Mouse (Mus musculus) forebrain, embryonic 11.5 days (tissue): ENCODE measurements around the gene Doc2a. TPM values are rescaled to one million over a fixed set of nuclear protein-coding genes. Genes with fewer than 3 reads are reported as not detected.

Experiments used
- ATAC-seq: fragments of 200-750 bp; cut with Nextera tagmentation; replicated peaks from 2 replicates; pipeline ENCODE4 v1.8.0; 2017; ENCODE audit warnings: moderate TSS enrichment; ENCODE audit not compliant: low FRiP score
- DNase-seq: peaks from one replicate; pipeline ENCODE4 v3.0.0-alpha.2; 2017; ENCODE audit warnings: low spot score
- H3K27ac ChIP-seq: fragments of 300-500 bp; sonication (generic); 2 replicates; pipeline ENCODE4 v1.5.1; 2014; ENCODE audit warnings: low read depth, low read length
- H3K27me3 ChIP-seq: fragments of 300-500 bp; sonication (generic); 2 replicates; pipeline ENCODE4 v1.6.1; 2014; ENCODE audit warnings: mild to moderate bottlenecking, low read length, mixed read lengths; ENCODE audit not compliant: control insufficient read depth, insufficient read depth
- H3K36me3 ChIP-seq: fragments of 300-500 bp; sonication (generic); 2 replicates; pipeline ENCODE4 v1.6.1; 2014; ENCODE audit warnings: mild to moderate bottlenecking, low read length, moderate library complexity, mixed read lengths; ENCODE audit not compliant: control insufficient read depth, insufficient read depth
- H3K4me1 ChIP-seq: fragments of 300-500 bp; sonication (generic); replicated peaks from 2 replicates; pipeline ENCODE4 v1.6.1; 2014; ENCODE audit warnings: low read length, mixed read lengths; ENCODE audit not compliant: control insufficient read depth, insufficient read depth
- H3K4me2 ChIP-seq: fragments of 300-500 bp; sonication (generic); 2 replicates; pipeline ENCODE4 v1.6.1; 2014; ENCODE audit warnings: low read depth, mild to moderate bottlenecking, low read length, moderate library complexity, mixed read lengths; ENCODE audit not compliant: severe bottlenecking
- H3K4me3 ChIP-seq: fragments of 300-500 bp; sonication (generic); 2 replicates; pipeline ENCODE4 v1.5.1; 2014; ENCODE audit warnings: low read depth, low read length
- H3K9ac ChIP-seq: fragments of 300-500 bp; sonication (generic); 2 replicates; pipeline ENCODE4 v1.6.1; 2014; ENCODE audit warnings: low read length
- H3K9me3 ChIP-seq: fragments of 300-500 bp; sonication (generic); 2 replicates; pipeline ENCODE4 v1.6.1; 2016; ENCODE audit warnings: low read length, mixed read lengths; ENCODE audit not compliant: control insufficient read depth
- WGBS: fragments of 180-500 bp; shearing (Covaris S2); extraction: QIAGEN DNeasy Blood & Tissue Kit; methylation state at CpG from one replicate; pipeline ENCODE4 v1.1.7; 2014; 5-methylcytosine and 5-hydroxymethylcytosine counted together
- polyA plus RNA-seq: library from polyadenylated mRNA; unstranded; fragments of >200 nt; fragmentation: Nextera tagmentation; extraction: Ambion mirVana; gene quantifications from 2 replicates; pipeline ENCODE4 v1.2.1, GENCODE M21; 2014

The Doc2a gene
- 9.3 and 11.2 TPM in 2 replicates for polyA plus RNA-seq

DNA sequence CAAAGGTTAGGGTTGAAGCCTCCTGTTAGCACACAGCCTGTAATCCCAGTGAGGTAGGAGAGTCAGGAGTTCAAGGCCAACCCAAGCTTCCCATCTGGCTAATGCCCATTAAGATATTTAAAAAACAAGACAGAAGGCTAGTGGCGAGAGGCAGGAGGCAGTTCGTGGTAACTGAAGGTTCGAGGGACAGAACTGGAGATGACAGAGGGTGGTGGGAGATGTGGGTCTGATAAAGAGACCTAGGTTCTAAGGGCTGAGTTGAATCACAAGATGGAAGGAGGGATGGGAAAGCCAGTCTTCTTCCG, at the start of gene Doc2a:
Doc2a (plus strand) TSS at position 301 of the 305 bp plus-strand sequence.
- 32% methylated on average over 4 of the region's 4 CpGs for WGBS
- H3K4me1 ChIP-seq, result peaks cover 12% of the 10 kb centered on the region
- H3K27ac ChIP-seq, result no peak within 1 kb of the TSS
- ATAC-seq (no peak), DNase-seq (peak; percentile 51)
- H3K9ac ChIP-seq, result peak within 1 kb of the TSS; percentile 80
- peak within 1 kb of the TSS; percentile 100 for H3K4me2 ChIP-seq
- H3K27me3 ChIP-seq, result peaks cover 7% of the 10 kb centered on the region; the same call in 1 of the 2 replicates
- H3K4me3 ChIP-seq, result peak within 1 kb of the TSS; percentile 62
- no peaks in the 10 kb centered on the region for H3K9me3 ChIP-seq
- H3K36me3 ChIP-seq, result no peaks in the 10 kb centered on the region

DNA sequence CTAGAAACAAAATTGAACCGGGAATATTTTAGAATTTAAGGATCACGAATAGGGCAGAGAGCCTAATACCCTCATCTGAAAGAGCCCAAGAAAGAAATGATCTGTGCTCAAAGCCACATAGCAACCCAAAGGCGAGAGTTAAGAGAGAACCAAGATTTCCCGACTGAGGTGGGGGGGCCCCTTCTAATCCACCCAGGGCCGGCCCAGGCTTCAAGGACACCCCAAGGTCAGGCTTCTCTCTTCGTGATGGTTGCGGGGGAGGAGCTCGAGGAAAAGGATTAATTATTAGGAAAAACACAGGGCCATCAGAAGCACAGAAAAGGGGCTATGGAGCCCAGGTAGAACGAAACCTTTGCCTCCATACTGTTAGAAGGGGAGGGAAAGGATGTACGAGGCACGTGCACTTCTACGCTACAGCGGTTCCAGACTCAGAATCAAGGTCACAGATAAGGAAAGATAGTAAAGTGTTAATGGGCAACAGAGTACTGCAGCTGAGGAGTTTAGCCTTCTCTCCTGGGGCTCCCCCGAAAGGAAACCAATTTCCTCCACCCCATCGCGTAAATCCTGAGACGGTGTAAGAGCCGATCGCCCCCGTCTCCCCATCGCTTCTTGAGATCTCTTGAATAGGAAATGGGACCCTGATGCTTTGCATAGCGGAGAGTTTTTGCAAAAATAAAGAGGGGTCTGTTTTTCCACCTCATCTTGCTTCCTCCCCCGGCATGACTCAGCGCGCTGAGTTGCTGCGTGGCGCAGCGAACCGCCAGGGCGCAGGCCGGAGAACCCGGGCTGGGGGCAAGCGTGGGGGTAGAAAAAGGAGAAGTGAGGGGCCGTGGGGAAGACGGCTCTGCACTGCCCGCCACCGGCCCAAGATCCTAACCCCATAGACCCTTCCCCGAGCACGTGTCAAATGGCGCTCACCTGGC, 48.8 kb upstream of the Doc2a start:
- DNase-seq, result no peak
- WGBS, result under 1% methylated on average over 40 of the region's 40 CpGs

DNA sequence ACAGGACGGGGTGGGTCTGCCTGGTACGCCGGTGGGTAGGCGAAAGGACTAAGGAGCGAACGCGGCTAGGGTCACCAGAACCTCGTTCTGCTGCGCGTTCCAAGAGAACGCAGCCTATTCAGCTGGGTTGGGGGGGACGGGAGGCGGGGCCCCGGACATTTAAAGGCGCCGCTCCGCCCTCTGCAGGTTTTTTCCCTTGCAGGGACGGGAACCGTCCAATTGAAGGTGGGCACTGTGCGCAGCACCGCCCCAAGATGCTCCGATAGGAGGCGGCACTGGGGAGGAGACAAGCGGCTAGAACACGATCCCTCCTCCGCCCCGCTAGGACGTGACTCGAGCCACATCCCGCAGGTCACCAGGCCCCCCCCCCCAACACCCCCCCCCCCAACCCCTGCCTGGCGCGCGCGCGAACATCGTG, 48.2 kb upstream of the Doc2a start:
- H3K27me3 ChIP-seq, result no peaks in the 10 kb centered on the region
- ATAC-seq, result peak; percentile 94
- peak; percentile 99 for DNase-seq
- H3K27ac ChIP-seq, result peak overlapping the region; percentile 92
- peaks cover 11% of the 10 kb centered on the region; the same call in 1 of the 2 replicates for H3K36me3 ChIP-seq
- peak overlapping the region; percentile 97 for H3K4me2 ChIP-seq
- peaks cover 30% of the 10 kb centered on the region for H3K4me1 ChIP-seq
- no peaks in the 10 kb centered on the region for H3K9me3 ChIP-seq
- H3K4me3 ChIP-seq, result peak overlapping the region; percentile 68
- H3K9ac ChIP-seq, result peak overlapping the region; percentile 86
- under 1% methylated on average over 36 of the region's 36 CpGs for WGBS

More for the DNA sequence above, 48.8 kb upstream of the Doc2a start:
- H3K27ac ChIP-seq, result peak overlapping the region; percentile 82
- no peak for ATAC-seq
- H3K4me1 ChIP-seq, result peaks cover 30% of the 10 kb centered on the region
- peaks cover 8% of the 10 kb centered on the region; the same call in 1 of the 2 replicates for H3K36me3 ChIP-seq
- peak overlapping the region; percentile 86 for H3K9ac ChIP-seq
- peak overlapping the region; percentile 68 for H3K4me3 ChIP-seq
- no peaks in the 10 kb centered on the region for H3K27me3 ChIP-seq
- peak overlapping the region; percentile 97 for H3K4me2 ChIP-seq
- no peaks in the 10 kb centered on the region for H3K9me3 ChIP-seq

DNA sequence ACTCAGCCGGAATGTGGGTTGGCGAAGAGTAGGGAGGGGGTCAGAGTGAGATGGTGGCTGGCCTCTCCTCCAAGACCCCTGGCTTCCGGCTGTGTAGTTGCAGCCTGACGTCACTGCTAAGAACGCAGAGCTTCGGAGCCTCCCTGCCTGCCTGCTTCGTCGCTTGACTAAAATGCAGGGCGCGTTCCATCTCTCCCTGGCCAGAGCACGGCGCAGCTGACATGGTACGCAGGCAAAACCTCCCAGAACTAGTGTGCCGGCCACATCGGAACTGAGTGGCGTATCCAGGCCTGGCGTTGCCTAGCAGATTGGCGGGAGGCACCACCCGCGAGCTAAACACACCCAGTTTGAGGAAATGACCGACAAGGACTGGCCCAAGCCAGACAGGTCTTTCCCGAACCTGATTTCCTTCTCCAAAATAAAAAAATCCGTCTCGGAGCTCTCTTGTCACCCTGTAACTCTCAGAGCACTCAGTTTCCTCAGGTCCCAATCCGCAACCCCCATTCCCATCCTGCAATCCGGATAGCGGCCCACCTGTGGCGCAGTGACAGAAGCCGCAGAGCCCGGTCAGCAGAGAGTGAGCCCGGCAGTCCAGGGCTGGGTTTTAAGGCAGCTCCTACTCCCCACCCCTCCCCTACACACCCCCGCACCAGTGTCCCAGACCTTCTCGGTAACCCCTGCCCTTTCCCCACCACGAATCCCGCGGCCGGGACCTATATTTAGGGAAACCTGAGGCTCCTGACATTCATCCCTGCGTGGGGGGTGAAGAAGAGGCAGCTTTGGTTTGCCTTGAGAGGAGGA, 47.5 kb upstream of the Doc2a start:
- no peaks in the 10 kb centered on the region for H3K9me3 ChIP-seq
- peak overlapping the region; percentile 68 for H3K4me3 ChIP-seq
- H3K27ac ChIP-seq, result peak overlapping the region; percentile 92
- H3K9ac ChIP-seq, result peak overlapping the region; percentile 74
- peak; percentile 92 for ATAC-seq
- H3K36me3 ChIP-seq, result peaks cover 12% of the 10 kb centered on the region; the same call in 1 of the 2 replicates
- peak overlapping the region; percentile 79 for H3K4me2 ChIP-seq
- H3K4me1 ChIP-seq, result peaks cover 30% of the 10 kb centered on the region
- H3K27me3 ChIP-seq, result no peaks in the 10 kb centered on the region
- WGBS, result under 1% methylated on average over 38 of the region's 38 CpGs
- DNase-seq, result no peak

DNA sequence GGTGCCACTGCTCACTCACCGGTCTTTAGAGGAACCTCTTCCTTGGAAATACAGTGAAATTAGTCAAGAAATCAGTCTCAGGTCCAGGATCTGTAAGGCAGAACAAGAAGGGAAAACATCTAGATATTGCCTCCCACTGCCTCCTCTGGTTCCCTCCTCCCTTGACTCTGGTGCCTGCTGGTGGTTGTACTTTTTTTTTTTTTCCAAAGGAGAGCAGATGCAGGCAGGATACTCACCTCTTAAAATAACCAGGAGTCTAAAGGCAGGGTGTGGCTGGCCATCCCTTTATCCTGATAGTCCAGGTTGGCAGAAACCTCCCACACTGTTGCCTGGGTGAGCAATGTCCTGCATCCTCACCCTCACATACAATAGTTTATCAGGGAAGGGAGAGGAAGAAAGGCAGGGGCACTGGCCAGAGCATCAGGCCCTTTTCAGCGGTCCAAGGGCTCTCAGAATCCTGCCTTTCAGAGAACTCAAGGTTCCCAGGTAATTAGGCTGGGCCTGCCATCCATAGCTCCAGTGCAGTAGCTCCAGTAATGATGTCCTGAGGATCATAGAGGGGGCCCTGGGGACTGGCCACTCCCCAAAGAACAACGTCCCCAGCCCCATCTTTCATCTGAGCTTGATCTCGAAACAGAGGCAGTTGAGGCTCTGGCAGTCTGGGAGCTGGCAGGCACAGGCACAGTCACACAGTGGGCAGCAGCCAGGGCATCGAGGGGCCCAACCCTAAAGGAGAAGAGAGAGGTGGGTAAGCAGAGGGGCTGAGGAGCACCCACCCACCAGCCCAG, 46.8 kb upstream of the Doc2a start:
- Histone ChIP-seq H3K9me3 (no peaks in the 10 kb centered on the region), H3K36me3 (peaks cover 11% of the 10 kb centered on the region; the same call in 1 of the 2 replicates), H3K4me3 (peak overlapping the region; percentile 68; the same call in 1 of the 2 replicates), H3K9ac (peak overlapping the region; percentile 74), H3K4me1 (peaks cover 30% of the 10 kb centered on the region), H3K27me3 (no peaks in the 10 kb centered on the region), H3K27ac (peak overlapping the region; percentile 92), H3K4me2 (peak overlapping the region; percentile 79)
- ATAC-seq, result no peak
- DNase-seq, result no peak
- WGBS, result 49% methylated on average over 5 of the region's 5 CpGs

DNA sequence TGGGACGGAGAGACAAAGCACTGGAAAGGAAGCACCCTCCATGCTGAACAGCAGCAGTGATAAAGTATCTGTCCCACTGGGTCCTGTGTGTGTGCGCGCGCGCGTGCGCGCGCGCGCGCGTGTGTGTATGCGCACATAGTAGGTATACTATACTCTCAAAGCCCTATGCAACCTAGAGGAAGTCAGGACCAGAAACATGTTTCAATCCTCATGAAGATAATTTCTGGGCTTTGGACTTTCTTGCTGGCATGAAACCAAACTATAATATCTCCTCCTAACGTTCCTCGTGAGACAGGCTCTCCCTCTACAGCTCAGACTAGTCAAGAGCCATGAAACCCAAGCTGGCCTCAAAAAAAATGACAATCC, 46.2 kb upstream of the Doc2a start:
- Histone ChIP-seq H3K9me3 (no peaks in the 10 kb centered on the region), H3K4me1 (peaks cover 30% of the 10 kb centered on the region), H3K4me2 (no peak overlapping the region), H3K27ac (no peak overlapping the region), H3K27me3 (no peaks in the 10 kb centered on the region), H3K36me3 (peaks cover 9% of the 10 kb centered on the region; the same call in 1 of the 2 replicates), H3K4me3 (no peak overlapping the region), H3K9ac (no peak overlapping the region)
- ATAC-seq, result no peak
- whole genome bisulfite sequencing, result 95% methylated on average over 16 of the region's 16 CpGs
- DNase-seq, result no peak

DNA sequence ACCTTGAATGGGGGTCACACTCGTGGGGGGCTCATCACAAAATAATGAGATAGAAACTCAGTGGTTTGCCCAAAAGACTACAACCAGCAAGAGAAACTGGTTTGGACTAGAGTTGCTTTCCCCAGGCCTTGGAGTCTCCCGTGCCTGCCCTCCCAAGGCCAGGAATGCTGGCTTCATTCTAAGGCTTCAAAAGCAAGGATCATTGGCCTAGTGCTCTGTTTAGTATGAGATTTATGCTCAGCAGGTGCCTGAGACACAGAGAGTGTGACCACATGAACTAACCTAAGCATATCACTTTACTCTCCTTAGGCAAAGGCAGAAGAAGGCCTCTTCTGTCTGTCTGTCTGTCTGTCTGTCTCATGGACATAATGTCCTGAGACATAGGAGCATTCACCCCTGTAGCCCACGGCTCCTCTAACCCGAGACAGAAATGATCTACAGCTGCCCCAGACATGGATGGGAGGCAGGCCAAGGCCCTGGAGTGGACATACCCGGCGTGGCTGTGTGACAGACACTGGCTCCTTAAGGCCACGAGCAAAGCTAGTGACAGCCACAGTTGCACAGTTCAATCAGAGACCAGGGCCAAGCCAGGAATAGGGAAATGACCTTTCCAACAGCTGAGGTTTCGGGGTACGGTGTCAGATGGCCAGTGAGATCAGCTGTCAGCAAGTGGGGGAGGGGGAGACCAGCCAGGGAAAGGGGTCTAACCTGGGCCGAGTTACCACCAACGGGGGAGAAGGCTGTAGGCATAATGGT, 44.9 kb upstream of the Doc2a start:
- Histone ChIP-seq H3K4me3 (no peak overlapping the region), H3K9me3 (no peaks in the 10 kb centered on the region), H3K4me2 (no peak overlapping the region), H3K9ac (no peak overlapping the region), H3K27me3 (no peaks in the 10 kb centered on the region), H3K36me3 (peaks cover 4% of the 10 kb centered on the region; the same call in 1 of the 2 replicates), H3K4me1 (peaks cover 20% of the 10 kb centered on the region), H3K27ac (no peak overlapping the region)
- WGBS, result 91% methylated on average over 11 of the region's 11 CpGs
- DNase-seq (no peak), ATAC-seq (no peak)
